Mouse (Mus musculus): Measurements from ENCODE around the gene Pdxdc1. TPM values are rescaled to one million over a fixed set of nuclear protein-coding genes. Genes with fewer than 3 reads are reported as not detected.

Pdxdc1 gene
- polyA plus RNA-seq, 1 experiment from 2014 or later, result 66.1 TPM

GRCm38 (mm10) chr16:13785932-13786331 is 117.0 kb downstream of the Pdxdc1 start:
- Histone ChIP-seq H3K9me3 (ENCODE audit: control insufficient read depth, low read length) (no peaks in the 10 kb centered on the region), H3K4me2 (ENCODE audit: low read depth, low read length) (no peak overlapping the region), H3K27ac (ENCODE audit: low read depth, low read length) (no peak overlapping the region), H3K9ac (replicated peaks; ENCODE audit: low read depth, low read length) (no peak overlapping the region), H3K4me3 (ENCODE audit: low read depth, low read length) (no peak overlapping the region), H3K4me1 (ENCODE audit: control insufficient read depth, insufficient read depth, low read length) (peaks cover 7% of the 10 kb centered on the region), H3K36me3 (ENCODE audit: control insufficient read depth, insufficient read depth, low read length) (peaks cover 52% of the 10 kb centered on the region), H3K27me3 (ENCODE audit: control insufficient read depth, insufficient read depth, low read length) (no peaks in the 10 kb centered on the region)
- 84% methylated on average over 3 of the region's 3 CpGs for WGBS
- no peak for ATAC-seq (ENCODE audit: low read depth)

Small RNA genes within 50 kb of the gene (microRNA-seq; reads per million reads assigned to microRNA genes)
- not detected for gene Gm27734

Other genes starting within 250 kb of the Pdxdc1 start
- 29.1 and 35.1 TPM in 2 replicates for gene Parn, start 235.0 kb downstream of the Pdxdc1 start, polyA plus RNA-seq (2014; fragmentation: Nextera tagmentation; extraction: Ambion mirVana)
- gene Bfar, start 231.3 kb downstream of the Pdxdc1 start, polyA plus RNA-seq (2014; fragmentation: Nextera tagmentation; extraction: Ambion mirVana), result 52.6 and 57.6 TPM in 2 replicates
- 7.7 and 8.3 TPM in 2 replicates for gene 3110001I22Rik, start 231.2 kb downstream of the Pdxdc1 start, polyA plus RNA-seq (2014; fragmentation: Nextera tagmentation; extraction: Ambion mirVana)
- gene Pla2g10, start 172.1 kb downstream of the Pdxdc1 start, polyA plus RNA-seq (2014; fragmentation: Nextera tagmentation; extraction: Ambion mirVana), result 0.55 and 0.71 TPM in 2 replicates
- gene Rrn3, start 122.4 kb downstream of the Pdxdc1 start, polyA plus RNA-seq (2014; fragmentation: Nextera tagmentation; extraction: Ambion mirVana), result 97.8 and 116 TPM in 2 replicates
- 212 and 222 TPM in 2 replicates for gene Ntan1, start 84.3 kb downstream of the Pdxdc1 start, polyA plus RNA-seq (2014; fragmentation: Nextera tagmentation; extraction: Ambion mirVana)
- 37.3 and 52.7 TPM in 2 replicates for gene Mpv17l, start within 50 bp of the Pdxdc1 start, polyA plus RNA-seq (2014; fragmentation: Nextera tagmentation; extraction: Ambion mirVana)
- 176 and 233 TPM in 2 replicates for gene 2900011O08Rik, start 83.5 kb upstream of the Pdxdc1 start, polyA plus RNA-seq (2014; fragmentation: Nextera tagmentation; extraction: Ambion mirVana)
- 1.3 and 2.5 TPM in 2 replicates for gene Ifitm7, start 83.8 kb upstream of the Pdxdc1 start, polyA plus RNA-seq (2014; fragmentation: Nextera tagmentation; extraction: Ambion mirVana)

All from neural tube, embryonic 14.5 days (tissue).